Mouse (Mus musculus) thymus, postnatal 4 days (tissue): ENCODE measurements around the gene Cfap43.

Source experiments
- DNase-seq: peaks from one replicate; pipeline ENCODE4 v3.0.0; 2021

The Cfap43 gene

GRCm38 (mm10) chr19:47698266-47698665 is 220.8 kb downstream of the Cfap43 start:
- no peak for DNase-seq

GRCm38 (mm10) chr19:47697067-47697466 is 222.0 kb downstream of the Cfap43 start:
- DNase-seq, result no peak

GRCm38 (mm10) chr19:47696411-47696810 is 222.7 kb downstream of the Cfap43 start:
- DNase-seq, result no peak

- no peak for DNase-seq
Measured at GRCm38 (mm10) chr19:47695725-47696124, 223.4 kb downstream of the Cfap43 start.

GRCm38 (mm10) chr19:47691994-47692393 is 227.1 kb downstream of the Cfap43 start, which contains the start of gene Col17a1:
Col17a1 (minus strand) TSS chr19:47692094.
- no peak for DNase-seq

GRCm38 (mm10) chr19:47689592-47689991 is 229.5 kb downstream of the Cfap43 start:
- no peak for DNase-seq
